18 mouse cellular contexts compared by ENCODE assay signal in the genomic region with DNA sequence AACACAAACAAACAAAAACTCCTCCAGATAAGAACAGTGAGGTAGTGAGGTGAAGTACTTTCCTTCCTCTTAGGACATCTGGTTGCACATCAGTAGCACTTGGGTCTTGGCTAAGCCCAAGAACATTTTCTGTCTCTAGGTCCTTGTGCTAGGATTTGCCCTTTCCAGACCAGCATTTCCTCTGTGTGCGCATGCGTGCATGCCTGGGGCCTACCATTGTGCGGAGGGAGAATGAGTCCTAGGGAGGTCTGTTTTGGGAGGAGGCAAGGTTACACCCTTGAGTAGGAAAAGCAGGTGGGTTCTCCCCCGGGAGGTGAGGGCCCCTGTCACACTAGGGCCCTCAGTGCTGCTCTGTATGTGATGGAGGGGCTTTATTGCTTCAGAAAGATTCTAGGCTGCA. TPM values are rescaled to one million over a fixed set of nuclear protein-coding genes. Genes with fewer than 3 reads are reported as not detected.
A peak's percentile ranks its signal among the peaks of the same experiment; 100 is the strongest.
DNase-seq lines count a peak whose midpoint lies in the region; ATAC-seq and TF ChIP-seq lines count a peak whose summit lies in the region.
"Had no signal": no experiment of that assay in that cellular context is flagged by ENCODE, and none has a peak within 500 bp of the region (broad histone marks: within the 10 kb centered on the region; RNA-seq: fewer than 3 reads in every experiment).

No protein-coding gene starts in this region.

- peak overlapping the region; percentile 25; the same call in 1 of the 2 replicates for H3K27ac ChIP-seq in forebrain, embryonic 12.5 days
- H3K27ac ChIP-seq in forebrain, embryonic 11.5 days (ENCODE audit: low read depth, low read length): no peak overlapping the region
- no peak overlapping the region for H3K27ac ChIP-seq in midbrain, embryonic 15.5 days
- H3K27ac ChIP-seq in midbrain, postnatal 0 days (ENCODE audit: low read depth, low read length): no peak overlapping the region
- no peak overlapping the region for H3K27ac ChIP-seq in forebrain, postnatal 0 days (ENCODE audit: low read depth, low read length)
- H3K27ac ChIP-seq: limb, embryonic 13.5 days; lung, embryonic 15.5 days; midbrain, embryonic 12.5 days; neural tube, embryonic 13.5 days; stomach, embryonic 15.5 days had no signal

- no peak overlapping the region for H3K9ac ChIP-seq in forebrain, embryonic 12.5 days
- no peak overlapping the region for H3K9ac ChIP-seq in forebrain, embryonic 11.5 days (ENCODE audit: low read length)
- H3K9ac ChIP-seq in midbrain, embryonic 15.5 days: no peak overlapping the region
- H3K9ac ChIP-seq in midbrain, postnatal 0 days (replicated peaks; ENCODE audit: low read length, poor library complexity, severe bottlenecking): no peak overlapping the region
- no peak overlapping the region for H3K9ac ChIP-seq in forebrain, postnatal 0 days
- H3K9ac ChIP-seq: limb, embryonic 13.5 days; lung, embryonic 15.5 days; midbrain, embryonic 12.5 days; stomach, embryonic 15.5 days had no signal

- 85% methylated on average over 4 of the region's 4 CpGs for WGBS in forebrain, embryonic 12.5 days
- WGBS in forebrain, embryonic 11.5 days: 76% methylated on average over 4 of the region's 4 CpGs
- WGBS in midbrain, embryonic 15.5 days: 71% methylated on average over 4 of the region's 4 CpGs
- whole genome bisulfite sequencing in midbrain, postnatal 0 days: 80% methylated on average over 4 of the region's 4 CpGs
- 77% methylated on average over 4 of the region's 4 CpGs for WGBS in forebrain, postnatal 0 days

- no peak for TF ChIP-seq CTCF in midbrain, postnatal 0 days (IDR thresholded peaks at IDR 0.05)
- no peak for TF ChIP-seq CTCF in forebrain, postnatal 0 days (IDR thresholded peaks at IDR 0.05; ENCODE audit: low read depth)

- H3K4me2 ChIP-seq in forebrain, embryonic 12.5 days: peak overlapping the region; percentile 15; the same call in 1 of the 2 replicates
- no peak overlapping the region for H3K4me2 ChIP-seq in forebrain, embryonic 11.5 days (ENCODE audit: low read depth, low read length, severe bottlenecking)
- no peak overlapping the region for H3K4me2 ChIP-seq in midbrain, embryonic 15.5 days
- H3K4me2 ChIP-seq in midbrain, postnatal 0 days (ENCODE audit: low read depth, low read length, poor library complexity, severe bottlenecking): no peak overlapping the region
- peak overlapping the region; percentile 36; the same call in 1 of the 2 replicates for H3K4me2 ChIP-seq in forebrain, postnatal 0 days (ENCODE audit: low read depth)
- H3K4me2 ChIP-seq: liver, embryonic 11.5 days had no signal

- peaks cover 46% of the 10 kb centered on the region for H3K4me1 ChIP-seq in forebrain, embryonic 12.5 days
- H3K4me1 ChIP-seq in forebrain, embryonic 11.5 days (replicated peaks; ENCODE audit: control insufficient read depth, insufficient read depth, low read length): peaks cover 24% of the 10 kb centered on the region
- H3K4me1 ChIP-seq in midbrain, embryonic 15.5 days: peaks cover 20% of the 10 kb centered on the region
- H3K4me1 ChIP-seq in midbrain, postnatal 0 days (ENCODE audit: insufficient read depth, low read length): no peaks in the 10 kb centered on the region
- H3K4me1 ChIP-seq in forebrain, postnatal 0 days (ENCODE audit: insufficient read depth): no peaks in the 10 kb centered on the region; the same call in 1 of the 2 replicates

- H3K27me3 ChIP-seq in forebrain, embryonic 12.5 days: no peaks in the 10 kb centered on the region; the same call in 1 of the 2 replicates
- H3K27me3 ChIP-seq in forebrain, embryonic 11.5 days (ENCODE audit: control insufficient read depth, insufficient read depth, low read length): no peaks in the 10 kb centered on the region
- H3K27me3 ChIP-seq in midbrain, embryonic 15.5 days (replicated peaks): no peaks in the 10 kb centered on the region
- no peaks in the 10 kb centered on the region for H3K27me3 ChIP-seq in midbrain, postnatal 0 days (ENCODE audit: insufficient read depth, low read length)
- H3K27me3 ChIP-seq in forebrain, postnatal 0 days (ENCODE audit: insufficient read depth, low read length): no peaks in the 10 kb centered on the region
- H3K27me3 ChIP-seq: limb, embryonic 13.5 days; lung, embryonic 15.5 days; neural tube, embryonic 13.5 days; stomach, embryonic 15.5 days had no signal

- H3K9me3 ChIP-seq in forebrain, embryonic 12.5 days: no peaks in the 10 kb centered on the region
- H3K9me3 ChIP-seq in forebrain, embryonic 11.5 days (ENCODE audit: control insufficient read depth, low read length): no peaks in the 10 kb centered on the region
- no peaks in the 10 kb centered on the region for H3K9me3 ChIP-seq in midbrain, embryonic 15.5 days
- no peaks in the 10 kb centered on the region for H3K9me3 ChIP-seq in midbrain, postnatal 0 days (ENCODE audit: low read length)
- H3K9me3 ChIP-seq in forebrain, postnatal 0 days (ENCODE audit: low read length): no peaks in the 10 kb centered on the region
- H3K9me3 ChIP-seq: limb, embryonic 13.5 days; lung, embryonic 15.5 days; midbrain, embryonic 12.5 days; neural tube, embryonic 13.5 days; stomach, embryonic 15.5 days had no signal

- H3K4me3 ChIP-seq in forebrain, embryonic 12.5 days (replicated peaks): no peak overlapping the region
- H3K4me3 ChIP-seq in forebrain, embryonic 11.5 days (ENCODE audit: low read depth, low read length): no peak overlapping the region
- no peak overlapping the region for H3K4me3 ChIP-seq in midbrain, embryonic 15.5 days
- H3K4me3 ChIP-seq in midbrain, postnatal 0 days (ENCODE audit: low read depth, low read length): no peak overlapping the region
- H3K4me3 ChIP-seq in forebrain, postnatal 0 days (ENCODE audit: low read depth, low read length): no peak overlapping the region
- H3K4me3 ChIP-seq: limb, embryonic 13.5 days; lung, embryonic 15.5 days; midbrain, embryonic 12.5 days; myocyte; neural tube, embryonic 13.5 days; stomach, embryonic 15.5 days had no signal

- no peak for DNase-seq in forebrain, embryonic 11.5 days (ENCODE audit: low spot score)
- DNase-seq in midbrain, postnatal 0 days (ENCODE audit: low spot score): no peak
- peak; percentile 66 for DNase-seq in R1 (ENCODE audit: low read depth, low spot score)
- DNase-seq in forebrain, postnatal 0 days: no peak
- no peak for DNase-seq in lung, postnatal 10 days
- no peak for DNase-seq in right cerebral cortex, postnatal 4 days
- DNase-seq: adrenal gland, adult 8-10 months; layer of hippocampus, adult 9-11 months had no signal

- no peak for ATAC-seq in forebrain, embryonic 12.5 days (ENCODE audit: low FRiP score)
- ATAC-seq in forebrain, embryonic 11.5 days (replicated peaks; ENCODE audit: low FRiP score): no peak
- peak; percentile 21; the same call in 1 of the 2 replicates for ATAC-seq in midbrain, embryonic 15.5 days (replicated peaks)
- no peak for ATAC-seq in midbrain, postnatal 0 days (ENCODE audit: low FRiP score)
- no peak for ATAC-seq in forebrain, postnatal 0 days
- ATAC-seq: intestine, embryonic 16.5 days had no signal

- no peaks in the 10 kb centered on the region for H3K36me3 ChIP-seq in forebrain, embryonic 12.5 days (replicated peaks)
- H3K36me3 ChIP-seq in forebrain, embryonic 11.5 days (ENCODE audit: control insufficient read depth, insufficient read depth, low read length): no peaks in the 10 kb centered on the region
- no peaks in the 10 kb centered on the region for H3K36me3 ChIP-seq in midbrain, embryonic 15.5 days (replicated peaks)
- H3K36me3 ChIP-seq in midbrain, postnatal 0 days (ENCODE audit: insufficient read depth, low read length): no peaks in the 10 kb centered on the region
- no peaks in the 10 kb centered on the region for H3K36me3 ChIP-seq in forebrain, postnatal 0 days (ENCODE audit: insufficient read depth)
- H3K36me3 ChIP-seq: lung, embryonic 15.5 days; midbrain, embryonic 12.5 days; neural tube, embryonic 13.5 days; stomach, embryonic 15.5 days had no signal

RNA-seq across cellular contexts. Expression of a gene that starts 10.5 kb away (rescaled TPM):
- polyA plus RNA-seq in forebrain, embryonic 12.5 days (2016; fragmentation: Nextera tagmentation; extraction: Ambion mirVana): 86.8 and 89.7 TPM in 2 replicates
- polyA plus RNA-seq in forebrain, embryonic 11.5 days (2014; fragmentation: Nextera tagmentation; extraction: Ambion mirVana): 79.4 and 87.0 TPM in 2 replicates
- polyA plus RNA-seq in midbrain, embryonic 15.5 days (2015; fragmentation: Nextera tagmentation; extraction: Ambion mirVana): 72.1 and 77.6 TPM in 2 replicates
- 128 and 132 TPM in 2 replicates for total RNA-seq in midbrain, postnatal 0 days (2014; rRNA removed)
- 62.8 and 69.7 TPM in 2 replicates for polyA plus RNA-seq in midbrain, postnatal 0 days (2015; fragmentation: Nextera tagmentation; extraction: Ambion mirVana)
- total RNA-seq in forebrain, postnatal 0 days (2014; rRNA removed): 94.6 and 128 TPM in 2 replicates
- polyA plus RNA-seq in forebrain, postnatal 0 days (2015; fragmentation: Nextera tagmentation; extraction: Ambion mirVana): 76.8 and 83.9 TPM in 2 replicates

Comparison
In these comparisons a context has a peak if more than half of its experiments do, and no peak if none do; other contexts are left out.
1. H3K4me2 ChIP-seq: peak in forebrain, embryonic 12.5 days (single experiment) and forebrain, postnatal 0 days (single experiment); none in forebrain, embryonic 11.5 days (single experiment), midbrain, embryonic 15.5 days (single experiment) and midbrain, postnatal 0 days (single experiment).